Mouse (Mus musculus) bone marrow, adult 2 months (tissue): ENCODE results near the gene Mypn. TPM values are rescaled to one million over a fixed set of nuclear protein-coding genes. Genes with fewer than 3 reads are reported as not detected.

Source experiments
- H3K27ac ChIP-seq: fragments of 200-500 bp; 2 replicates; pipeline ENCODE4 v1.5.1; 2012; ENCODE audit warnings: low read depth, mild to moderate bottlenecking, control low read depth, inconsistent platforms, low read length; ENCODE audit not compliant: control insufficient read depth, poor library complexity, insufficient read depth
- H3K4me1 ChIP-seq: fragments of 200-500 bp; 2 replicates; pipeline ENCODE4 v1.6.1; 2011; ENCODE audit warnings: low read length; ENCODE audit not compliant: control insufficient read depth, insufficient read depth
- H3K4me3 ChIP-seq: fragments of 200-500 bp; replicated peaks from 2 replicates; pipeline ENCODE3; 2011; ENCODE audit warnings: mild to moderate bottlenecking, low read depth, low read length, control low read depth; ENCODE audit not compliant: control insufficient read depth
- CTCF ChIP-seq: fragments of 200-500 bp; IDR thresholded peaks from 2 replicates; pipeline ENCODE4 v1.5.1; 2011; ENCODE audit warnings: low read length, control low read depth; ENCODE audit not compliant: control insufficient read depth, insufficient read depth
- POLR2A ChIP-seq: fragments of 200-500 bp; IDR thresholded peaks from 2 replicates; pipeline ENCODE4 v1.6.1; 2011; ENCODE audit warnings: low read depth, mild to moderate bottlenecking, control low read depth, low read length, borderline replicate concordance; ENCODE audit not compliant: control insufficient read depth
- WGBS: fragments of 180-500 bp; shearing (Covaris S2); methylation state at CpG from one replicate; pipeline ENCODE4 v1.1.7; 2018; 5-methylcytosine and 5-hydroxymethylcytosine counted together
- polyA plus RNA-seq: library from polyadenylated mRNA; stranded (reverse); fragments of >200 nt; gene quantifications from 2 replicates; pipeline ENCODE4 v1.2.4, GENCODE M21; 2011; ENCODE audit warnings: low replicate concordance; ENCODE audit not compliant: missing spikeins, insufficient read depth, insufficient read length

Mypn gene
- polyA plus RNA-seq, result 0.31 TPM in 1 of 2 replicates, not detected in the other

DNA sequence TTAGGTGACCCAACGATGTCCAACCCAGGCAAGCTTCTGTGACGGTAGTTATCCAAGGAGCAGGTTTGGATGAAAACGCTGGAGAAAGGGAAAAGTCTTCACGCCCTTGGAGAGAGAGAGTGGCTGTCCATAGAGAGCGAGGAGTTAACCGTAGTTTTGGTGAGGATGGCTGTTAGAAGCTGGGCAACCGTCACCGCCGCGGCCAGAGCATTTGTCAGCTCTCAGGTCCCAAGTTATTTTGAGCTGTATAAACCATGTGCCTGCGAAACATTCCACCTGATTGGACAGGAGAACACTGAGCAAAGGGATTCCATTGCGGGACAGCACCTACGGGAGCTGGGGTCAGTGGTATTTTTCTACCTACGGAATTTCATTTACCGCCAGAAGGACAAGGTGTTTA is at the start of gene Mypn:
Gene Mypn (minus strand): TSS at position 225 of the 400 bp plus-strand sequence.
- 92% methylated on average over 15 of the region's 15 CpGs for WGBS
- H3K27ac ChIP-seq, result no peak within 1 kb of the TSS
- no peaks in the 10 kb centered on the region; the same call in none of the 2 replicates for H3K4me1 ChIP-seq
- no peak within 1 kb of the TSS for H3K4me3 ChIP-seq
- TF ChIP-seq CTCF (no peak), POLR2A (no peak)

DNA sequence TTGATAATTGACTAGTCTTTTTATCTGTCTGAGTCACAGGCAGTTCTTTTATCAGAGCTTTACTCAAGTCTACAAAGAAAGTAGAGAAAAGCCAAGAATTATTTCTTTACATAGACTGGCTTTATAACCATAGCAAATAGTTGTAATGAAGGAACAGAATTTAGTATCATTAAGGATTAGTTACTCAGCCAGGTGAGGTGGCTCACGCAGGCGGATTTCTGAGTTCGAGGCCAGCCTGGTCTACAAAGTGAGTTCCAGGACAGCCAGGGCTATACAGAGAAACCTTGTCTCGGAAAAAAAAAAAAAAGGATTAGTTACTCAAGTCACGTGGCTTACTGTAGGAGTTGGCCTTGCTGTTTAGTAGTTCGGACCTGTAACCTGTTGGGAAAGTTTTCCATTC is 44.7 kb upstream of the Mypn start:
- Histone ChIP-seq H3K4me3 (no peak overlapping the region), H3K4me1 (no peaks in the 10 kb centered on the region), H3K27ac (no peak overlapping the region)
- TF ChIP-seq CTCF (no peak), POLR2A (no peak)
- WGBS, result 85% methylated on average over 6 of the region's 6 CpGs

DNA sequence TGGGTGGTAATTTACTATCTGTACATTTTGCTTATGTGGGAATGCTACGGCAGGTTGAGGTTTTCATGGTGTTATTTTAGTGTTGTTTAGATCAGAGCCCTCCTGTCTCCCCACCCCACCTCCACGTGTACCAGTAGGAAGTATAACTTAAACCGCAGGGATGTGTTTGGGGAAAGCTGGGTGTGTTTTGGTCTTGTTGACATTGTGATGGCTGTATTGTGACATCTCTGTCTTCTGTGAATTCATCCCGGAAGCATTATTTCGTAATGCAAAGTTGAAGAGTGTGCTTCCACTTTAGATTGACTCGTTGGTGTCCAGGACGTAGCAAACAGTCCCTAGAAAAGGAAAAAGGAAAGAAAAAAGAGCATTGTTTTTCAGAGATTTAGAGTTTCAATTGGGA is 43.7 kb upstream of the Mypn start:
- 34% methylated on average over 7 of the region's 7 CpGs for WGBS
- no peak for TF ChIP-seq CTCF
- Histone ChIP-seq H3K4me1 (no peaks in the 10 kb centered on the region), H3K4me3 (no peak overlapping the region), H3K27ac (no peak overlapping the region)

DNA sequence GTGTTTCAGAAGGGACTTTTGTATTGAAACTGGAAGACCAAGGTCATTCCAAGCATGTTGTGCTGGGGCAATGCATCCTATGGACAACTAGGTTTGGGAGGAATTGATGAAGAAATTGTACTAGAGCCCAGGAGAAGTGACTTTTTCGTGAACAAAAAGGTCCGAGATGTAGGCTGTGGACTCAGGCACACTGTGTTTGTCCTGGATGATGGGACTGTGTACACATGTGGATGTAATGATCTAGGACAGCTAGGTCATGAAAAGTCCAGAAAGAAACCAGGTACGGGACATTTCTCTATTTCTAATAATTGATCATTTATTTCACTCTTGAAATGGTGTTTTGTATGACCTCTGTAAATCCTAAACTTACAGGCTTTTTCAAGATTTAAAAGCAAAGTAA is 42.1 kb upstream of the Mypn start:
- TF ChIP-seq POLR2A, result no peak
- TF ChIP-seq CTCF, result no peak
- WGBS, result 87% methylated on average over 3 of the region's 3 CpGs
- no peak overlapping the region for H3K27ac ChIP-seq
- peak overlapping the region; percentile 28 for H3K4me3 ChIP-seq
- no peaks in the 10 kb centered on the region; the same call in 1 of the 2 replicates for H3K4me1 ChIP-seq

DNA sequence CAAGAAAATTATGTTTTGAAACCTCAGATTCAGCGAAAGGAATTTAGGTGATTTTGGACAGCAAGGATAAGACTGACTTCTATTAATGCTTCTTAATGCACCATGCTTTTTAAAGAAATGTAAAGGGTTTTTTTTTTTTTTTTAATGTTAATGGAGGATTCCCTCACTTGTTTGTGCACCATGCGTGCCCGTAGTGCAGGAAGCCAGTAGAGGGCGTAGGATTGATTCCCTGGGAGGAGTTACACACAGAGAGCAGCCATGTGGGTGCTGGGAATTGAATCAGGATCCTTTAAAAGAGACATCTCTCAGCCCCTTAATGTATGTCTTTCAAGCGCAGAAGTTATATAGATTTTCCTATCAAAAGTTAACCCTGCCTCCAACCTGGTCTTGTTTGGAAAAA is 41.0 kb upstream of the Mypn start:
- H3K27ac ChIP-seq, result no peak overlapping the region
- TF ChIP-seq POLR2A (no peak), CTCF (peak; percentile 49)
- H3K4me3 ChIP-seq, result peak overlapping the region; percentile 99
- no peaks in the 10 kb centered on the region; the same call in 1 of the 2 replicates for H3K4me1 ChIP-seq
- WGBS, result 20% methylated on average over 5 of the region's 5 CpGs

DNA sequence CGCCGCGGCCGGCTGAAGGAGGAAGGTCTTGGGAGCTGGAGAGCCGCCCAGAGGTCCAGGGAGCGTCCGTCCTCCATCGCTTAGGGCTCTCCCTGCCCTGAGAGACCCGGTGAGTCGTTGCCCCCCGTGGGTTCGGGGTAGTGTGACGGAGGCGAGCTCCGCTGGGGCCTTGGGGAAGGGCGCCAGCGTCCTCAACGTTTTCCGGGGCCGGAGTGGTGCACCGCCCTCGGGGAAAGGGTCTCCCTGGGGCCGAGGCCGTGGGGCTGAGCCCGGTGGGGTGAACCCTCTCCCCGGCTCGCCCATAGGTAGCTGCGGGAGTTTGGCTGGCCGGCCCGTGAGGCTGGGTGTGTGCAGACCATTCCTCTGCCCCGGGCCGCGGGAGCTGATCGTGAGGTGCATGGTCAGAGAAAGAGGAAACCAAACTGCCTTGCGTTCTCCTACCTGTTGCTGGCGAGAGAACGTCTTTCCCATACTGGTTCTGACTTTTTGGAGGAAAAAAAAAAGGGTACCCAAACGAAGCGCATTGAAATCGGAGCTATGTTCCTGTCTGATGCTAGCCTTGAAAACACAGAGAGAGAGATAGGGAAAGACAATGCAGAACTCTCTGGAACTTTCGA is 40.4 kb upstream of the Mypn start:
- peak overlapping the region; percentile 100 for H3K27ac ChIP-seq
- no peaks in the 10 kb centered on the region; the same call in 1 of the 2 replicates for H3K4me1 ChIP-seq
- no peak for TF ChIP-seq CTCF
- no peak for TF ChIP-seq POLR2A
- under 1% methylated on average over 41 of the region's 41 CpGs for whole genome bisulfite sequencing
- H3K4me3 ChIP-seq, result peak overlapping the region; percentile 99

DNA sequence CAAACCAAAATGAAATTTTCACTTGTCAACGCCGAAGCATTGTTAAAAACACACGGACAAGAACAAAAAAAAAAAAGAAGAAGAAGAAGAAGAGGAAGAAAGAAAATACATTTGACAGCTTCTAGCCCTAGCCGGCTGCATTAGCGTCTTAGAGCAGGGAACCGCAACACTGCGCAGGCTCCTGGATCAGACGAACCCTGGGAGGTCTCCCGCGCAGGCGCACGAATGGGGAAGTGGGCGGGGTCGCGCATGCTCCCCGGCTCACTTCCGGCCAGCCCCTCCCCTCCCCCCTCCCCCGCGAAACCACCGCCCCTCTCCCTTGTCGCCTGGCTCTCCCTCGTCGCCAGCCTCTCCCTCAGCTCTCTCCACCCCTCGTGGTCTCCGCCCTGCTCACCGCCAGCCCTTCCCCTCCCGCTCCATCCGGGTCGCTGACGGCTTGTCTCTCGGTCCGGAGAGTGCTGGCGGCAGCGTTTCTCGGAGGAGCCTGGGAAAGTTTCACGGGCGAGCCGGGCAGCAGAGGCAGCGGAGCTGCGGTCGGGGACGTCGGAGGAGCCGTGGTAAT is 39.8 kb upstream of the Mypn start, which contains the start of gene Herc4:
Gene Herc4 (plus strand): TSS at position 318 of the 562 bp plus-strand sequence.
- Histone ChIP-seq H3K27ac (peak within 1 kb of the TSS; percentile 100), H3K4me3 (peak within 1 kb of the TSS; percentile 99), H3K4me1 (no peaks in the 10 kb centered on the region; the same call in 1 of the 2 replicates)
- TF ChIP-seq POLR2A (peak; percentile 87; the same call in 1 of the 2 replicates), CTCF (no peak)
- WGBS, result under 1% methylated on average over 44 of the region's 44 CpGs

DNA sequence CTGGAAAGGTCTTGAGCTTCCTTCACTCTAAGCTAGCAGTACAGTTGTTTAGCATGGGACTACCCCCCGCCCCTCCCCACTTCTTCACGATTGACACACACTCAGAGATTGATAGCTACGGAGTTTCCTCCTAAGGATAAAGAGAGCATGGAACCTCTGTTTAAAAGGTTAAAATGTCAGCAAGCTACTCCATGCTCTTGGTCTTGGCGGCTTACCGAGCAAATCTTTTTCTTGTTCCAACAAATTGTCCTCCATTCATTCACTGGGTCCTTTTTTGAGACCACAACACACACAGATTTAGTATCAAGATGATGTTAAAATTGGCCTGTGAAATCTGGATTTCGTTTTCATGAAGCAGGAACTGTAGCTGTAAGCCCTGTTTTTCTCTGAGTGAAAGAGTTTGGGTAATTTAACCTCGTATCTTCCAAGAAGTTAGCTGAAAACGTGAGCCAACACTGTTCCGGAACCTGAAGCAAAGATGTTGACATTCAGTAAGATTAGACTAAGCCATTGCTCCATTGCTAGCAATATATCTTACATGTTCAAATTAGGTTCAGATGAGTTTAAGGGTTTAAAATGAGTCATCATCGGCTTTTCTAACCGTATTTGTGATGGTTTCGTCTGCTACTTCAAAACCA is 39.2 kb upstream of the Mypn start:
- TF ChIP-seq POLR2A (no peak), CTCF (no peak)
- Histone ChIP-seq H3K27ac (no peak overlapping the region), H3K4me1 (no peaks in the 10 kb centered on the region; the same call in 1 of the 2 replicates), H3K4me3 (peak overlapping the region; percentile 43)
- 7% methylated on average over 12 of the region's 12 CpGs for WGBS
